Mouse (Mus musculus): ENCODE results near the gene Msto1.
"Not testable (repeated sequence)": the region's sequence is repeated elsewhere in the genome, so short reads cannot be mapped to it uniquely, and the experiment has no call there.

GRCm38 (mm10) chr3:88866735-88867134, 47.1 kb downstream of the Msto1 start:
- not testable (repeated sequence) for TF ChIP-seq NANOG (IDR thresholded peaks at IDR 0.05; ENCODE audit: borderline replicate concordance, low read length); CTCF (conservative IDR thresholded peaks at IDR 0.05; ENCODE audit: low read length)

All from E14TG2a.4 (cell line).